Mouse (Mus musculus) kidney, embryonic 16.5 days (tissue): ENCODE results near the gene Zfp574. TPM values are rescaled to one million over a fixed set of nuclear protein-coding genes. Genes with fewer than 3 reads are reported as not detected.

Experiments
- ATAC-seq: fragments of 200-750 bp; cut with Nextera tagmentation; 2 replicates; pipeline ENCODE4 v1.8.0; 2017; ENCODE audit warnings: moderate TSS enrichment; ENCODE audit not compliant: low FRiP score, low TSS enrichment
- H3K27ac ChIP-seq: fragments of 300-500 bp; sonication (generic); 2 replicates; pipeline ENCODE4 v1.5.1; 2014; ENCODE audit warnings: low read length
- H3K27me3 ChIP-seq: fragments of 300-500 bp; sonication (generic); 2 replicates; pipeline ENCODE4 v1.6.1; 2014; ENCODE audit warnings: low read length, control low read depth, mixed read lengths; ENCODE audit not compliant: insufficient read depth
- H3K36me3 ChIP-seq: fragments of 300-500 bp; sonication (generic); 2 replicates; pipeline ENCODE4 v1.6.1; 2014; ENCODE audit warnings: low read length, control low read depth, mixed read lengths; ENCODE audit not compliant: insufficient read depth
- H3K4me1 ChIP-seq: fragments of 300-500 bp; sonication (generic); 2 replicates; pipeline ENCODE4 v1.6.1; 2014; ENCODE audit warnings: low read length, control low read depth, mixed read lengths; ENCODE audit not compliant: insufficient read depth
- H3K4me2 ChIP-seq: fragments of 300-500 bp; sonication (generic); replicated peaks from 2 replicates; pipeline ENCODE4 v1.6.1; 2014; ENCODE audit warnings: low read depth, low read length
- H3K4me3 ChIP-seq: fragments of 300-500 bp; sonication (generic); 2 replicates; pipeline ENCODE4 v1.5.1; 2014; ENCODE audit warnings: mild to moderate bottlenecking, low read length
- H3K9ac ChIP-seq: fragments of 300-500 bp; sonication (generic); replicated peaks from 2 replicates; pipeline ENCODE4 v1.6.1; 2014; ENCODE audit warnings: low read length
- H3K9me3 ChIP-seq: fragments of 300-500 bp; sonication (generic); 2 replicates; pipeline ENCODE4 v1.6.1; 2016; ENCODE audit warnings: low read length, control low read depth
- WGBS: fragments of 180-500 bp; shearing (Covaris S2); extraction: QIAGEN DNeasy Blood & Tissue Kit; methylation state at CpG from one replicate; pipeline ENCODE4 v1.1.7; 2014; 5-methylcytosine and 5-hydroxymethylcytosine counted together
- polyA plus RNA-seq: library from polyadenylated mRNA; unstranded; fragments of >200 nt; fragmentation: Nextera tagmentation; extraction: Ambion mirVana; gene quantifications from 2 replicates; pipeline ENCODE4 v1.2.1, GENCODE M21; 2015

Gene Zfp574
- polyA plus RNA-seq, 1 experiment from 2014 or later: 37.7 TPM

DNA sequence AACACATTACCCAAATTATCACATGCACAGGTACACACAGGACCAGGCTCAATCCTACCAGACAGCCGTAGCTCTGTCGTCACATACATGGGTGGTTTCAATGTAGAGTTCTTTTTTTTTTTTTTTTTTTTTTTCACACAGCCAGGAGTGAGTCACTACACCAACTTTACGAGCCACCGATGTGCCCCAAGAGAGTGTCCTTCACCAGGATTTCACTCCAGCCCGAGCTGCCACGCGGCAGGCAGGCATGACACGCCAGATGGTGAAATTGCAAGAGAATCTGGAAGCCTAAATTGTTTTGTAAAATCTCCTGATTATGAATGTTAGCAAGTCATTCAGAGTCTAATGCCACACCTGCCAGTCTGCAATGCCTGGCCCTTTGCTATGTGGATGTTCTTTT, 25.0 kb upstream of the Zfp574 start:
- H3K36me3 ChIP-seq: peaks cover 32% of the 10 kb centered on the region
- no peak for ATAC-seq
- WGBS: 91% methylated on average over 8 of the region's 8 CpGs

GRCm38 (mm10) chr7:25049295-25049930, 23.0 kb upstream of the Zfp574 start:
- WGBS: 59% methylated on average over 16 of the region's 16 CpGs
- H3K36me3 ChIP-seq: peaks cover 25% of the 10 kb centered on the region
- 0 out of 2 replicates have a peak, but pooled peaks have one; percentile 49 for ATAC-seq

More for the DNA sequence above, 25.0 kb upstream of the Zfp574 start:
- Histone ChIP-seq H3K4me2 (no peak overlapping the region), H3K27ac (no peak overlapping the region), H3K27me3 (no peaks in the 10 kb centered on the region), H3K9ac (no peak overlapping the region), H3K4me1 (no peaks in the 10 kb centered on the region), H3K9me3 (no peaks in the 10 kb centered on the region), H3K4me3 (no peak overlapping the region)

DNA sequence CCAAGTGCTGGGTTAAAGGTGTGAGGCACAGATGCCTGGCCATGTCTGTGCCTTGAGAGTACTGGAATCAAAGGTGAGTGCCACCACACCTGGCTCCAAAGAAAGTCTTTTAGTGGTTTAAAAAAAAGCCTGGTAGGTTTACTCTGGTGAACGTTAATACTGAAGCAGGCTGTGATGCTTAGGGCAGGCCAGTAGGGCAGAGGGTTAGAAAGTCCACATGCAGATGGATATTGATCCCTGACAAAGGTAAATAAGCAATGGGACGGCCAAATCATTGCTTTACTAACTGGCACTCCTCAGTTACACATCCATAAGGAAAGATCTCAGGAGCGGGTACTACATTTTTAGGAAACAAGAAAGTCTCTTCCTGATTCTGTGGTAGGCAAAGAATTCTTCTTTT, 19.8 kb upstream of the Zfp574 start:
- Histone ChIP-seq H3K9me3 (no peaks in the 10 kb centered on the region), H3K4me2 (no peak overlapping the region), H3K27me3 (no peaks in the 10 kb centered on the region), H3K9ac (no peak overlapping the region), H3K4me3 (no peak overlapping the region), H3K27ac (no peak overlapping the region), H3K36me3 (peaks cover 37% of the 10 kb centered on the region), H3K4me1 (no peaks in the 10 kb centered on the region)
- no peak for ATAC-seq
- 85% methylated on average over 3 of the region's 3 CpGs for WGBS

More at GRCm38 (mm10) chr7:25049295-25049930, 23.0 kb upstream of the Zfp574 start:
- Histone ChIP-seq H3K27me3 (no peaks in the 10 kb centered on the region), H3K4me1 (no peaks in the 10 kb centered on the region), H3K27ac (no peak overlapping the region), H3K9ac (no peak overlapping the region; the same call in 1 of the 2 replicates), H3K9me3 (no peaks in the 10 kb centered on the region), H3K4me3 (no peak overlapping the region), H3K4me2 (no peak overlapping the region)

GRCm38 (mm10) chr7:25056951-25057350, 15.4 kb upstream of the Zfp574 start:
- 78% methylated on average over 4 of the region's 4 CpGs for WGBS
- Histone ChIP-seq H3K4me2 (no peak overlapping the region), H3K9me3 (no peaks in the 10 kb centered on the region), H3K4me3 (no peak overlapping the region), H3K27ac (no peak overlapping the region), H3K27me3 (no peaks in the 10 kb centered on the region), H3K36me3 (peaks cover 59% of the 10 kb centered on the region), H3K4me1 (no peaks in the 10 kb centered on the region), H3K9ac (no peak overlapping the region)
- ATAC-seq: no peak

- Histone ChIP-seq H3K27ac (no peak overlapping the region), H3K4me2 (no peak overlapping the region), H3K27me3 (no peaks in the 10 kb centered on the region), H3K9ac (no peak overlapping the region), H3K4me3 (no peak overlapping the region), H3K9me3 (no peaks in the 10 kb centered on the region), H3K4me1 (no peaks in the 10 kb centered on the region), H3K36me3 (peaks cover 63% of the 10 kb centered on the region)
- 93% methylated on average over 5 of the region's 5 CpGs for WGBS
- ATAC-seq: 0 out of 2 replicates have a peak, but pooled peaks have one; percentile 22
These were observed 14.5 kb upstream of the Zfp574 start for GRCm38 (mm10) chr7:25057888-25058287.

DNA sequence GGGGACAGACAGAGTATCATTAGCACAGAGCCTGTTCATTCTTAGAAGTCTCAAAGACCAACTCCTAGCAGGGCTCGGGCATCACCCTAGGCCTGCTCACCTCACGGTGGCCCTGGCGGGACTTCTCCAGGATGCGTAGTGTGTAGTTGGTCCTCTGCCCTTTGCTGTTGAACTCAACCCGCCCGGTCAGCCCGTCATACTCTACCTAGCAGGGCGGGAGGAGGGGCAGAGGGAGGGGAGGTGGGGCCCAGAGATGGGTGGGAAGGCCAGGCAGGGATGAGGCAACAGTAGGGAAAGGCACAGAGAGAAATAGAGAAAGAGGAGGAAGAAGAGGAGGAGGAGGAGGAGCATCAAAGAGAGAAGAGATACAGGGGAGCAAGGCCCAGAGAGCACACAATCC, 14.0 kb upstream of the Zfp574 start:
- H3K4me2 ChIP-seq: no peak overlapping the region
- no peak overlapping the region for H3K9ac ChIP-seq
- 82% methylated on average over 8 of the region's 8 CpGs for WGBS
- no peak overlapping the region for H3K4me3 ChIP-seq
- no peaks in the 10 kb centered on the region for H3K9me3 ChIP-seq
- no peaks in the 10 kb centered on the region for H3K4me1 ChIP-seq
- ATAC-seq: 0 out of 2 replicates have a peak, but pooled peaks have one; percentile 16
- peaks cover 68% of the 10 kb centered on the region for H3K36me3 ChIP-seq
- H3K27ac ChIP-seq: no peak overlapping the region
- no peaks in the 10 kb centered on the region for H3K27me3 ChIP-seq

GRCm38 (mm10) chr7:25058836-25059235, 13.5 kb upstream of the Zfp574 start:
- ATAC-seq: peak; percentile 31; the same call in 1 of the 2 replicates
- Histone ChIP-seq H3K4me3 (no peak overlapping the region), H3K4me1 (no peaks in the 10 kb centered on the region), H3K4me2 (no peak overlapping the region), H3K27me3 (no peaks in the 10 kb centered on the region), H3K9me3 (no peaks in the 10 kb centered on the region), H3K36me3 (peaks cover 72% of the 10 kb centered on the region), H3K9ac (no peak overlapping the region), H3K27ac (no peak overlapping the region)
- 72% methylated on average over 14 of the region's 14 CpGs for WGBS

DNA sequence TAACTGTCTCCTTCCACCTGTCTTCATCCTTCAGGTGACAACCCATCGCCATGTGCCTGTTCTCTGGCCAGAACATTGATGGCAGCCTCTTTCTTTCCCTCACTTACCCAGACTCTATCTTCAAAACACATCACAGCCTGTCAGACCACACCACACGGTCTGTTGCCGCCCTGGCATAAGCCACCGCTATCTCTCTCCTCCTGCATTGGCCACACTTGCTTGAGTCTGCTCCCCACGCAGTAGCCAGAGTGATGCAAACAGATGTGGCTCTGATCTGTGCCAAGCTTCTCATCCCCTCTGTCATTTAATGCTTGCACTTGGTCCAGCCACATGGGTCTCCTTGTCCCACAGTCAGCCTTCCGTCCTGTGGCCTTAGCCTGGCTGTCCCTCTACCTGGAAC, 9.0 kb upstream of the Zfp574 start:
- Histone ChIP-seq H3K4me3 (no peak overlapping the region), H3K36me3 (peaks cover 73% of the 10 kb centered on the region), H3K27me3 (no peaks in the 10 kb centered on the region), H3K4me1 (no peaks in the 10 kb centered on the region), H3K9me3 (no peaks in the 10 kb centered on the region), H3K4me2 (no peak overlapping the region), H3K9ac (no peak overlapping the region), H3K27ac (no peak overlapping the region)
- no peak for ATAC-seq
- WGBS: 97% methylated on average over 6 of the region's 6 CpGs

DNA sequence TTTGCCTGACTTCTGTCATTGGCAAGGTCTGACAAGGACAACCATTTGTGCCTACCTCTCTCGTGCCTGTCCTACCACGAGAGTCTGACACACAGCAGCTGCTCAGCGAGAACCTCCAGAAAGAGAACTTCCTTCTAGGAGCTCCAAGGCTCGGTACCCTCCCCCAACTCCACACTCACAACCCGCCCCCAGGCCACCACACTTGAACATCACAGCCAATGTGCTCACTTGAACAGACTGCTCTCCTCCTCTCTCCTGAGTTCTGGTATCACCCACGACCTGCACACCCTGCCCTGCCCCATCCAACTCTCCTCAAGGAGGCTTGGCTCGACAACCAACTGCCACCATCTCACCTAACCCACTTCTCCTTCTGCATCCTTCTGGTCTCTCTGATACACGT, 8.5 kb upstream of the Zfp574 start:
- Histone ChIP-seq H3K4me1 (no peaks in the 10 kb centered on the region), H3K9ac (no peak overlapping the region), H3K9me3 (no peaks in the 10 kb centered on the region), H3K27me3 (no peaks in the 10 kb centered on the region), H3K4me3 (no peak overlapping the region), H3K36me3 (peaks cover 74% of the 10 kb centered on the region), H3K27ac (no peak overlapping the region), H3K4me2 (no peak overlapping the region)
- no peak for ATAC-seq
- WGBS: 84% methylated on average over 8 of the region's 8 CpGs

GRCm38 (mm10) chr7:25067338-25067737, 5.0 kb upstream of the Zfp574 start:
- Histone ChIP-seq H3K27ac (no peak overlapping the region), H3K4me1 (peaks cover 19% of the 10 kb centered on the region), H3K36me3 (peaks cover 60% of the 10 kb centered on the region), H3K9me3 (no peaks in the 10 kb centered on the region), H3K4me3 (no peak overlapping the region), H3K4me2 (no peak overlapping the region), H3K27me3 (no peaks in the 10 kb centered on the region), H3K9ac (no peak overlapping the region)
- ATAC-seq: no peak
- WGBS: 86% methylated on average over 7 of the region's 7 CpGs
